Mouse (Mus musculus): ENCODE data around the gene Pglyrp1.

The Pglyrp1 gene

GRCm38 (mm10) chr7:18884745-18885422, 13.8 kb downstream of the Pglyrp1 start:
- DNase-seq (ENCODE audit: low read depth, low spot score), result no peak

DNA sequence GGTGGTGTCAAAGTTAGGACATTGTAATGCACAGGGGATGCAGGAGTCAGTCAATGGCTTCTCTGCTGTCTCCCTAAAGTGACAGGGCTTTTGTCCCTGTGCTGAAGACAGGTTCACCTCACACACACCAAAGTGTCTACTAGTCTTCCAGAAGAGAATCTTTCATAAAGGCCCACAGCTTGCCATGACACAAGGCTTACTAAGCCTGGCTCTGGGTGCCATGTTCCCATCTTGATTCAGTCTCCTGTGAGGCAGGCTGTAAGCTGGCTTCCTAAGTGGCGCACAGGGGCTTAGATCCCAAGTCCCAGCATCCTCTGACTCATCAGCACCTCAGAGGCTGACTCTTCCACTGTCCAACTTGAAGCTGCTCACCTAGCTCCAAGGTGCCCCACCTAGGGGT, 15.8 kb downstream of the Pglyrp1 start:
- DNase-seq (ENCODE audit: low read depth, low spot score), result no peak

GRCm38 (mm10) chr7:18890848-18891247, 19.7 kb downstream of the Pglyrp1 start:
- no peak for DNase-seq (ENCODE audit: low read depth, low spot score)

GRCm38 (mm10) chr7:18891872-18892599, 20.9 kb downstream of the Pglyrp1 start:
- DNase-seq (ENCODE audit: low read depth, low spot score), result no peak

GRCm38 (mm10) chr7:18893009-18893408, 21.9 kb downstream of the Pglyrp1 start:
- no peak for DNase-seq (ENCODE audit: low read depth, low spot score)

GRCm38 (mm10) chr7:18893651-18894430, 22.7 kb downstream of the Pglyrp1 start:
- DNase-seq (ENCODE audit: low read depth, low spot score), result no peak

GRCm38 (mm10) chr7:18896536-18896935, 25.4 kb downstream of the Pglyrp1 start:
- no peak for DNase-seq (ENCODE audit: low read depth, low spot score)

DNA sequence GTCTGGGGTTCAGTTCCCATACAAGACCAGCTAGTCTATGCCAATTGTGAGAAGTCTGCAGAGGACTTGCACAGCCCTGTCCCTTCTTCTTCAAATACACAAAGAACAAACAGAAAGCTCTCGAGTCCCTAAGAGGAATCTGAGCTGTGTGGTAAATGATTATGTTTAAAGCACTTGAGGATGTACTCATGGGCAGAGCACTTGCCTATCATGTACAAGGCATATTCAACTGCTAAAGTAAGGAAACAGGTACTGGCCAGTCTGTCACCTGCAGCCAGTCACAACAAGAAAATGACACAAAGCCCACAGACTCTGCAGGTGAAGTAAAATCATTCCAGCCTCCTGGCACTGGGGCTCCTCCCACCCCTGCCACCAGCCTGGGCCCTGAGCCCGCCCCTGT, 29.4 kb downstream of the Pglyrp1 start:
- DNase-seq (ENCODE audit: low read depth, low spot score), result no peak

DNA sequence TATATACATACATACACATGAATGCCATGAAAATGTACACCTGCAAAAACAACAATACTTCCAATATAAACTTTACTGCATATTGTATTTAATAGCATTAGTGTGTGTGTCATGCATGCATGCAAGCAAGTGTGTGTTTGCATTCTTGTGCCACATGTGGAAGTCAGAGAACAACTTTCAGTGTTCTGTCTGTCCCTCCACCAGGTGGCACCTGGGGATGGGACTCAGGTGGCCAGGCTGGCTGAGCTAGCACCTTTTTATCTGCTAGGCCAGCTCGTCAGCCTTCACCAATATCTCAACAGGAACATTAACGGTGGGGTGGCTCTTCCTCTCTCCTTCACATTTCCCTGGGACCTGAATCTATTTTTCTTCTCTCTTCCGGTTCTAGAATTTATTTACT, 31.4 kb downstream of the Pglyrp1 start:
- no peak for DNase-seq (ENCODE audit: low read depth, low spot score)

GRCm38 (mm10) chr7:18904971-18905370, 33.8 kb downstream of the Pglyrp1 start:
- DNase-seq (ENCODE audit: low read depth, low spot score), result no peak

DNA sequence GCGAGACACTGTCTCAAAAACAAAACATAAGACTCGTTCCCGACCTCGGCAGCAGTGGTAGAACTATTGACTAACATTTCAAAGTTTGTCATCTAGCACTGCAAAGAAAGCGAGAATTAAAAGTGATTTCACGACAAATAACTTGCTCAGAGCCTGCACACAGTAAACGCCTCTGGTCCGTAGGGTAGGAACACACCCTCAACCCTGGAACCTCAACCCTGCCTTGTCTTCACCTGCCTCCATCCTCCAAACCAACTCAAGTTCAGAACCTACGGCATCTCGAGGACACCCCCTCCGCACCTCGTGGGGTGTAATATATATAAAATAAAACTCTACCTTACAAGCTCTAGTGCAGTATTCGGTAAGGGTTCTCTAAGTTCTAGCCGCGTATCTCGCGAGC, 38.7 kb downstream of the Pglyrp1 start:
- no peak for DNase-seq (ENCODE audit: low read depth, low spot score)

- DNase-seq (ENCODE audit: low read depth, low spot score), result peak; percentile 94
Measured at GRCm38 (mm10) chr7:18910241-18910831, 39.2 kb downstream of the Pglyrp1 start, which contains the start of gene Ccdc61. Ccdc61 (minus strand) TSS chr7:18910415.

DNA sequence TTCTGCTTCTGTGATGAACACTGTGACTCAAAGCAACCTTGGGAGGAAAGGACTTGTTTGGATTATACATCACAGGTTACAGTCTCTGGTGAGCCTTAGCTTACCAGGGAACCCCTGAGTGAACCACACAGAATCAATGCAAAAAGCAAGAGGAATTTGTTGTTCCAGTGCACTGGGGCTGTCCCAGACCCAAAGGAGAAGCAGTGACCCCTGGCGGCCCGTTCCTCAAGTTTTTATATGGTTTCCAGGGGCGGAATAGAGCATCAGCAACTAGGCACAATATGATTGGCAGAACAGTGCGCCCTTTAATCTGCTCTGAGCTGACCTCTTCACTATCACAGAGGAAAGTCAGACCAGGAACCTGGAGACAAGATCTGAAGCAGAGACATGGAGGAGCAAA, 45.1 kb downstream of the Pglyrp1 start:
- DNase-seq (ENCODE audit: low read depth, low spot score), result no peak

DNA sequence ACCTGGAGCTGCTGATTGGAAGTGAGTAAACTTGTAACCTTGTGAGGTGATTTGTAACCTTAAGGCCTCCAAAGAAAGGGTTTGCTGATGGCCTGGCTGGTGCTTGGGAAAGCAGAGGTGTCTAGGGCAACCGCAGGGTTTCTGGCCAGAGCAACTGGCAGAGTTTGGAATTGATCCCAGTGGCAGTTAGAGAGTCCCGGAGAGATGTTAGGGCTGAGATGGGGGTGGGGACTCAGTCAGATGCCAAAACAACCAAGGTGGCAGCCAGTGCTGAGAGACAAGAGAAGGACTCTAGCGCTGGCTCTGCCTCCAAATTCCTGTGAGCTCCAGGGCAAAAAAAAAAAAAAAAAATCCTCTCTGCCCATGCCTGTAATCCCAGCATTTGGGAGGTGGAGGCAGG, 46.8 kb downstream of the Pglyrp1 start:
- DNase-seq (ENCODE audit: low read depth, low spot score), result no peak

GRCm38 (mm10) chr7:18921069-18921468, 49.9 kb downstream of the Pglyrp1 start:
- peak; percentile 40 for DNase-seq (ENCODE audit: low read depth, low spot score)

- no peak for DNase-seq (ENCODE audit: low read depth, low spot score)
Measured at GRCm38 (mm10) chr7:18922807-18923206, 51.7 kb downstream of the Pglyrp1 start.

GRCm38 (mm10) chr7:18923267-18923666, 52.1 kb downstream of the Pglyrp1 start:
- no peak for DNase-seq (ENCODE audit: low read depth, low spot score)

DNA sequence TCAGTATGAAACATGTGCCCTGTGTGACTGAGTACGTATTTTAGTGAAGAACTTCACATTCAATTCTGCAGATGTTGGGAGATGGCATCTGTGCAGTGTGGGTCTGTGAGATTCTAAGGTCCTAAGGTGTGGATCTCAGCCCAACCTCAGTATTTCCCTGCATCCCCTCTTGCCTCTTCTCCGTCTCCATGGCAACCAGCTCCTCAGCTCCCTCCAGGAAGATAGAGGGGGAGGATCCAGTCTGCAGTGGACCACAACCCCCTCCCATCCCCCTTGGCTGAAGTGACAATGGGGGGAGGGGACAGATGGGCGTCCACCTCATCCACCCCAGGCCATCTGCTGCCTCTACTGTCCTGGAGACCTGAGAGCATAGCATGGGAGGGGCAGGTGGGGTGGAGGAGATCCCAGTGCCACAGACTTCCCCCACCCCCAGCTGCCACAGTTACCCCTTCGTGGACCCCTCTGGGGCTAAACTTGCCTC, 52.6 kb downstream of the Pglyrp1 start:
- no peak for DNase-seq (ENCODE audit: low read depth, low spot score)

GRCm38 (mm10) chr7:18924321-18924720, 53.2 kb downstream of the Pglyrp1 start:
- no peak for DNase-seq (ENCODE audit: low read depth, low spot score)

DNA sequence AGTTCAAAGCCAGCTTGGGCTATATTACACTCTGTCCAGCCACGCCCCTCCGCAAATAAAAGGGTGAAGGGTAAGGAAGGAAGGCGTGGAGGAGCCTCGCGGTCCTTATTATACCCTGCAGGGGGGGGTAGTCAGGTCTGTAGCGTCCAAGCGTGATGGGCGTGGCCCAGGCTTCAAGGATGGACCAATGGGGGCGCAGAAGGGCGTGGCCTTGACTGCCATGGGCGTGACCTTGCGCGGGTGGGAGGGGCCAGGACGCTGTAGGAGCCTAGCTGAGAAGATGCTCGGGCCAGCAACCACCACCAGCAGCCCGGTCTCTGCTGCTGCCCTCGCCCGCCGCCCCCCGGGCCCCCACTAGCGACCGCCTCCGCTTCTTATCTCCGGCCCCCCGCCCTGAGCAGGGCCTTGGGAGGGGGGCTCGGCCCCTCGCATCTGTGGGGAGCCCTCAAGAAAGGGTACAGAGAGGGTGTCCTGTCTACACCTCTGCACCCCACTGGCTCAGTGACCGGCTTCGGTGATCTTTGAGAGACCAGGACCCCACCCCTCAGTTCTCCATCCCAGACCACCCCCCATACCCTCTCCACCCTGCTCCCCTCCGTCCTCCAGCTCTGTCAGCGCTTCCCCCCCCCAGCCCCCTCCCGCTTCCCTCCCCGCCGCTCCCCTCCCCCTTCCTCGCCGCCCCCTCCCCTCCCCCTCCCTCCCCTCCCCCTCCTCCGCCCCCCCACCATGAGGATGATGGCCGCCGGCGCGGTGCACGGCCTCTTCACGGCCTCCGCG, 54.2 kb downstream of the Pglyrp1 start, which contains the start of gene Nova2:
TSS of gene Nova2 (plus strand) at position 727 of the 777 bp plus-strand sequence.
- peak; percentile 86 for DNase-seq (ENCODE audit: low read depth, low spot score)

Measured in WW6 (cell line).